Mouse (Mus musculus) brain, embryonic 14.5 days (tissue): ENCODE data around the gene Mpdu1.
A peak's percentile ranks its signal among the peaks of the same experiment; 100 is the strongest.

Source experiments
- CTCF ChIP-seq: fragments of 200-500 bp; IDR thresholded peaks from 2 replicates; pipeline ENCODE4 v1.5.1; 2012; ENCODE audit warnings: inconsistent platforms, mild to moderate bottlenecking, moderate library complexity, borderline replicate concordance; ENCODE audit not compliant: insufficient read depth, insufficient read length; ENCODE audit errors: extremely low read depth
- POLR2A ChIP-seq: fragments of 200-500 bp; IDR thresholded peaks from 2 replicates; pipeline ENCODE4 v1.6.1; 2012; ENCODE audit warnings: mild to moderate bottlenecking, inconsistent platforms, borderline replicate concordance; ENCODE audit not compliant: poor library complexity, insufficient read depth, insufficient read length, severe bottlenecking; ENCODE audit errors: extremely low read depth

GRCm38 (mm10) chr11:69613553-69614256, 48.7 kb downstream of the Mpdu1 start:
- TF ChIP-seq POLR2A: no peak
- TF ChIP-seq CTCF: peak; percentile 88
